Comparison of ENCODE assay signal across 10 mouse cellular contexts in the genomic region with DNA sequence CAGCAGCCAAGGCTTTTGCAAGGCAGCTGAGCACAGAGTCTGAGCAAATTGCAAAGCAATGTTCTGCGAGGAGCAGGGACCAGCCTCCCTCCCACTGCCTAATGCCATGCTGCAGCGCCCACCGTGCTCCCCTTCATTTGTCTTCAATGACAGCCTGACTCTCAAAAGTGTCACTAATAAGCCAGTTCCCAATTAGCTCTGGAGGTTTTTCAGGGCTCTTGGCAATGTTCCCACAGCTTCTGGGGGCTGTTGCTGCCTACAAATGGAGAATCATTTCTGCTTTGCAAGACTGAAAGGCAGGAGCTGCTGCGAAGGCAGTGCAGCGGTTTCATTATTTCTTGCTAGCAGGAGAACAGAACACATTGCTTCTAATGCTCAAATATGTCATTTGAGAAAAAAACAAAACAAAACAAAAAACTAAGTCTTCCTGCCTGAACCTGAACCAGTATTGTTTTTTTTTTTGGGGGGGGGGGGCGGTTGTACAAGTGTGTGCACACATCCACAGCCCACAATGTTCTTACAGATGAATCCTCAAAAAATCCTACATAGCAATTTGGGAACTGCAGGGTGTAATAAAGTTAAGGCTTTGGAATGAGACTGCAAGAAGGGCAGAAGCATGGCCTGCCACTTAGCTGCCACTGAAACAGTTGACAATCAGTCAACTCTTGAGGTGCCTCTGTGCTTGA.
A peak's percentile ranks its signal among the peaks of the same experiment; 100 is the strongest.
DNase-seq lines count a peak whose midpoint lies in the region; ATAC-seq and TF ChIP-seq lines count a peak whose summit lies in the region.
"Had no signal": no experiment of that assay in that cellular context is flagged by ENCODE, and none has a peak within 500 bp of the region (broad histone marks: within the 10 kb centered on the region; RNA-seq: fewer than 3 reads in every experiment).

No protein-coding gene starts in this region.

- no peaks in the 10 kb centered on the region for H3K36me3 ChIP-seq in heart, embryonic 12.5 days
- no peaks in the 10 kb centered on the region for H3K36me3 ChIP-seq in liver, embryonic 11.5 days (ENCODE audit: control insufficient read depth, insufficient read depth, low read length)
- no peaks in the 10 kb centered on the region for H3K36me3 ChIP-seq in intestine, postnatal 0 days (ENCODE audit: control insufficient read depth, insufficient read depth)
- H3K36me3 ChIP-seq: heart, embryonic 15.5 days; lung, embryonic 15.5 days had no signal

- H3K4me1 ChIP-seq in heart, embryonic 12.5 days (replicated peaks) = no peaks in the 10 kb centered on the region
- no peaks in the 10 kb centered on the region for H3K4me1 ChIP-seq in liver, embryonic 11.5 days (replicated peaks; ENCODE audit: control insufficient read depth, insufficient read depth, low read length)
- no peaks in the 10 kb centered on the region for H3K4me1 ChIP-seq in intestine, postnatal 0 days (replicated peaks; ENCODE audit: control insufficient read depth, insufficient read depth, low read length)
- H3K4me1 ChIP-seq: heart, embryonic 15.5 days; lung, embryonic 15.5 days had no signal

- H3K4me3 ChIP-seq in heart, embryonic 12.5 days = no peak overlapping the region
- H3K4me3 ChIP-seq in liver, embryonic 11.5 days (ENCODE audit: low read depth, low read length) = no peak overlapping the region
- no peak overlapping the region for H3K4me3 ChIP-seq in intestine, postnatal 0 days (ENCODE audit: low read depth, low read length)
- H3K4me3 ChIP-seq: heart, embryonic 15.5 days; lung, embryonic 15.5 days had no signal

- H3K4me2 ChIP-seq in heart, embryonic 12.5 days = no peak overlapping the region
- H3K4me2 ChIP-seq in liver, embryonic 11.5 days = no peak overlapping the region
- no peak overlapping the region for H3K4me2 ChIP-seq in intestine, postnatal 0 days (replicated peaks; ENCODE audit: low read depth)
- H3K4me2 ChIP-seq: heart, embryonic 15.5 days; lung, embryonic 15.5 days had no signal

- no peak for TF ChIP-seq CTCF in intestine, postnatal 0 days (IDR thresholded peaks at IDR 0.05; ENCODE audit: low read depth)

- no peak overlapping the region for H3K27ac ChIP-seq in heart, embryonic 12.5 days (ENCODE audit: poor library complexity, severe bottlenecking)
- H3K27ac ChIP-seq in liver, embryonic 11.5 days (ENCODE audit: low read depth, low read length) = no peak overlapping the region
- H3K27ac ChIP-seq in intestine, postnatal 0 days (ENCODE audit: low read depth, low read length) = no peak overlapping the region
- H3K27ac ChIP-seq: heart, embryonic 15.5 days; lung, embryonic 15.5 days had no signal

- no peak overlapping the region for H3K9ac ChIP-seq in heart, embryonic 12.5 days
- no peak overlapping the region for H3K9ac ChIP-seq in liver, embryonic 11.5 days (ENCODE audit: low read depth, low read length)
- H3K9ac ChIP-seq in intestine, postnatal 0 days (ENCODE audit: low read depth, low read length) = no peak overlapping the region
- H3K9ac ChIP-seq: heart, embryonic 15.5 days; lung, embryonic 15.5 days had no signal

- no peaks in the 10 kb centered on the region for H3K9me3 ChIP-seq in heart, embryonic 12.5 days (replicated peaks)
- H3K9me3 ChIP-seq in liver, embryonic 11.5 days (ENCODE audit: control insufficient read depth, low read length) = no peaks in the 10 kb centered on the region
- H3K9me3 ChIP-seq in intestine, postnatal 0 days (ENCODE audit: control insufficient read depth) = no peaks in the 10 kb centered on the region
- H3K9me3 ChIP-seq: heart, embryonic 15.5 days; lung, embryonic 15.5 days had no signal

- H3K27me3 ChIP-seq in heart, embryonic 12.5 days (replicated peaks) = no peaks in the 10 kb centered on the region
- no peaks in the 10 kb centered on the region for H3K27me3 ChIP-seq in liver, embryonic 11.5 days (replicated peaks; ENCODE audit: control insufficient read depth, insufficient read depth, low read length)
- H3K27me3 ChIP-seq in intestine, postnatal 0 days (replicated peaks; ENCODE audit: control insufficient read depth, insufficient read depth, low read length) = no peaks in the 10 kb centered on the region
- H3K27me3 ChIP-seq: heart, embryonic 15.5 days; lung, embryonic 15.5 days had no signal

- no peak for ATAC-seq in heart, embryonic 12.5 days (ENCODE audit: insufficient number of reproducible peaks, low FRiP score)
- peak; percentile 90 for ATAC-seq in frontal cortex, adult (ENCODE audit: low TSS enrichment)
- ATAC-seq in liver, embryonic 11.5 days (replicated peaks; ENCODE audit: low FRiP score) = no peak
- ATAC-seq in intestine, postnatal 0 days = no peak

- DNase-seq in heart, adult 11 months = peak; percentile 77
- DNase-seq in left cerebral cortex, adult 18-20 months (ENCODE audit: low spot score in 2 of 2) = peak; percentile 64 to 75
- DNase-seq in retina, postnatal 7 days (ENCODE audit: low read depth, low spot score) = peak; percentile 14
- DNase-seq in liver, embryonic 11.5 days (ENCODE audit: low spot score) = no peak
- no peak for DNase-seq in thymus, adult 18-20 months

- WGBS in heart, embryonic 12.5 days = 71% methylated on average over 6 of the region's 6 CpGs
- 68% methylated on average over 6 of the region's 6 CpGs for WGBS in liver, embryonic 11.5 days
- 66% methylated on average over 6 of the region's 6 CpGs for WGBS in intestine, postnatal 0 days

Comparison
In these comparisons a context has a peak if more than half of its experiments do, and no peak if none do; other contexts are left out.
1. DNase-seq: peak in heart, adult 11 months (single experiment), left cerebral cortex, adult 18-20 months (2 of 2) and retina, postnatal 7 days (single experiment); none in liver, embryonic 11.5 days (single experiment) and thymus, adult 18-20 months (0 of 2).